In the genomic region with DNA sequence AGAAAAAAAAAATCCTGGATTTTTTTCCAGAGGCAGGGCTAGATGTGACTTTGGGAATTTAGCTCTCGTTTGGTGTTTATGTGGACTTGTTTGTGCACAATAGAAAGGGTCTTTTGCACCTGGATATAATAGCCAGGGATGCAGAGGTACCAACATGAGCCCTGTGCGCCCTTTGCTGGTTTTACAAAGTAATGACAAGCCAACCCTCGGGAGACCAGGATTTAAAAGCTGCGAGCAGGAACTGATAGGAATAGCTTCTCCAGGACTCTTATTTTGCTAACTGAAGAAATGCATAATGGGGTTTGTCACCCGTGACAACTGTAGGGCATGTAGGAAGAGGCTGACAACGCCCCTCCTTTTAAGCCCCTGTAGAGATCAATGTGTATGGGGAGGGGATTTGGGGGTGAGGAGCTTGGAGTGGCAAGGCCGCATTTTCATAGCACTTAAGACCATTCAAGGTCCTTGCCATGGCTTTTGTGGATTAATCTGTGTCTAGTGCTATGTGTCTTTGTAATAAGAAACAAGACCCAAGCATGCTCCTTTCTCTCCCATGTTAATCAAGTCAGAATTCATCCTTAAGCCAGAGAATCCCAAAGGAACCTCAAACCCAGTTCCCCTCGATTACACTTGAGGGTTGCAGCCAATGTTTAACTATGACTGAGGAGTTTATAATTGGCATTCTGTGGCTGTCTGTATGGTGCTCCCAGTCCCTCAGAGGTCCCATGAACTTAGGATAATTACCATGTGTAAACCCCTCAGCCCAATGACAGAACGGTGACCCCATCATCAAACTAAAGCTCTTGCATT, we compare ENCODE assay signal across 11 mouse cellular contexts. TPM values are rescaled to one million over a fixed set of nuclear protein-coding genes. Genes with fewer than 3 reads are reported as not detected.
DNase-seq lines count a peak whose midpoint lies in the region; ATAC-seq and TF ChIP-seq lines count a peak whose summit lies in the region.
"Had no signal": no experiment of that assay in that cellular context is flagged by ENCODE, and none has a peak within 500 bp of the region (broad histone marks: within the 10 kb centered on the region; RNA-seq: fewer than 3 reads in every experiment).

No protein-coding gene starts in this region.

- no peak overlapping the region for H3K9ac ChIP-seq in midbrain, postnatal 0 days (replicated peaks; ENCODE audit: low read length, poor library complexity, severe bottlenecking)
- H3K9ac ChIP-seq in liver, postnatal 0 days (replicated peaks), result no peak overlapping the region
- H3K9ac ChIP-seq: liver, embryonic 13.5 days had no signal

- no peak for TF ChIP-seq EP300 in liver, postnatal 0 days (IDR thresholded peaks at IDR 0.05; ENCODE audit: low read depth)

- H3K9me3 ChIP-seq in hindbrain, embryonic 10.5 days, result no peaks in the 10 kb centered on the region
- H3K9me3 ChIP-seq in midbrain, postnatal 0 days (ENCODE audit: low read length), result no peaks in the 10 kb centered on the region
- no peaks in the 10 kb centered on the region for H3K9me3 ChIP-seq in liver, postnatal 0 days (ENCODE audit: low read length)
- H3K9me3 ChIP-seq: liver, embryonic 13.5 days had no signal

- peaks cover 91% of the 10 kb centered on the region for H3K27me3 ChIP-seq in hindbrain, embryonic 10.5 days (ENCODE audit: insufficient read depth, poor library complexity, severe bottlenecking)
- no peaks in the 10 kb centered on the region for H3K27me3 ChIP-seq in midbrain, postnatal 0 days (ENCODE audit: insufficient read depth, low read length)
- H3K27me3 ChIP-seq in liver, postnatal 0 days (ENCODE audit: insufficient read depth, low read length), result 0 out of 2 replicates have a peak, but pooled peaks cover 8% of the 10 kb centered on the region

- no peak for ATAC-seq in midbrain, postnatal 0 days (ENCODE audit: low FRiP score)
- no peak for ATAC-seq in liver, postnatal 0 days

- no peaks in the 10 kb centered on the region for H3K36me3 ChIP-seq in hindbrain, embryonic 10.5 days
- H3K36me3 ChIP-seq in midbrain, postnatal 0 days (ENCODE audit: insufficient read depth, low read length), result no peaks in the 10 kb centered on the region
- H3K36me3 ChIP-seq in liver, postnatal 0 days (replicated peaks; ENCODE audit: insufficient read depth, low read length), result no peaks in the 10 kb centered on the region
- H3K36me3 ChIP-seq: liver, embryonic 13.5 days had no signal

- no peak overlapping the region for H3K27ac ChIP-seq in hindbrain, embryonic 10.5 days
- H3K27ac ChIP-seq in midbrain, postnatal 0 days (ENCODE audit: low read depth, low read length), result no peak overlapping the region
- H3K27ac ChIP-seq in liver, postnatal 0 days (ENCODE audit: low read depth), result no peak overlapping the region
- H3K27ac ChIP-seq: liver, embryonic 13.5 days; macrophage had no signal

- peak; percentile 11 to 20 for DNase-seq in kidney, postnatal 4 days
- DNase-seq in kidney, postnatal 14 days, result no peak
- peak; percentile 26 for DNase-seq in brain, embryonic 18.5 days (ENCODE audit: low read depth, low spot score)
- DNase-seq in hindbrain, embryonic 10.5 days (ENCODE audit: low spot score), result peak; percentile 26
- DNase-seq in midbrain, postnatal 0 days (ENCODE audit: low spot score), result peak; percentile 82
- DNase-seq in thymus, postnatal 25 days, result no peak
- no peak for DNase-seq in liver, postnatal 0 days
- DNase-seq: gastrocnemius, postnatal 10 days; liver, embryonic 13.5 days had no signal

- no peak overlapping the region for H3K4me2 ChIP-seq in midbrain, postnatal 0 days (ENCODE audit: low read depth, low read length, poor library complexity, severe bottlenecking)
- no peak overlapping the region for H3K4me2 ChIP-seq in liver, postnatal 0 days (ENCODE audit: low read depth, low read length)
- H3K4me2 ChIP-seq: liver, embryonic 13.5 days had no signal

- H3K4me3 ChIP-seq in hindbrain, embryonic 10.5 days, result no peak overlapping the region
- H3K4me3 ChIP-seq in midbrain, postnatal 0 days (ENCODE audit: low read depth, low read length), result no peak overlapping the region
- no peak overlapping the region for H3K4me3 ChIP-seq in liver, postnatal 0 days (ENCODE audit: low read depth, low read length)
- H3K4me3 ChIP-seq: liver, embryonic 13.5 days had no signal

- TF ChIP-seq CTCF in midbrain, postnatal 0 days (IDR thresholded peaks at IDR 0.05), result peak; percentile 76
- TF ChIP-seq CTCF in liver, postnatal 0 days (IDR thresholded peaks at IDR 0.05; ENCODE audit: low read depth), result no peak

- WGBS in hindbrain, embryonic 10.5 days, result 32% methylated on average over 9 of the region's 9 CpGs
- WGBS in midbrain, postnatal 0 days, result 6% methylated on average over 9 of the region's 9 CpGs
- 42% methylated on average over 9 of the region's 9 CpGs for WGBS in liver, postnatal 0 days (ENCODE audit: insufficient replicate concordance)

- peaks cover 22% of the 10 kb centered on the region for H3K4me1 ChIP-seq in hindbrain, embryonic 10.5 days (replicated peaks)
- no peaks in the 10 kb centered on the region for H3K4me1 ChIP-seq in midbrain, postnatal 0 days (ENCODE audit: insufficient read depth, low read length)
- H3K4me1 ChIP-seq in liver, postnatal 0 days (ENCODE audit: insufficient read depth), result no peaks in the 10 kb centered on the region
- H3K4me1 ChIP-seq: liver, embryonic 13.5 days had no signal

RNA-seq across cellular contexts. Expression of a gene that starts 41.6 kb away (rescaled TPM):
- 0.06 and 0.10 TPM in 2 replicates for polyA plus RNA-seq in hindbrain, embryonic 10.5 days (2016; fragmentation: Nextera tagmentation; extraction: Ambion mirVana)
- 2.1 and 3.7 TPM in 2 replicates for total RNA-seq in midbrain, postnatal 0 days (2014; rRNA removed)
- polyA plus RNA-seq in midbrain, postnatal 0 days (2015; fragmentation: Nextera tagmentation; extraction: Ambion mirVana), result 3.9 and 4.6 TPM in 2 replicates
- not detected in 2 replicates for polyA plus RNA-seq in liver, postnatal 0 days (2015; fragmentation: Nextera tagmentation; extraction: Ambion mirVana)
- polyA plus RNA-seq: heart, embryonic 14.5 days; liver, embryonic 13.5 days; macrophage had no signal

Comparison
In these comparisons a context has a peak if more than half of its experiments do, and no peak if none do; other contexts are left out.
1. DNase-seq: peak in kidney, postnatal 4 days (2 of 2), brain, embryonic 18.5 days (single experiment), hindbrain, embryonic 10.5 days (single experiment) and midbrain, postnatal 0 days (single experiment); none in kidney, postnatal 14 days (single experiment), thymus, postnatal 25 days (single experiment) and liver, postnatal 0 days (single experiment).